Mouse (Mus musculus) retina, embryonic 14.5 days (tissue): ENCODE data around the gene Fbxo24.
"Not testable (repeated sequence)": the region's sequence is repeated elsewhere in the genome, so short reads cannot be mapped to it uniquely, and the experiment has no call there.

Source experiments
- DNase-seq: peaks from one replicate; pipeline ENCODE4 v3.0.0-alpha.2; 2015; ENCODE audit warnings: low spot score

The Fbxo24 gene

GRCm38 (mm10) chr5:137642886-137643285 is 14.1 kb upstream of the Fbxo24 start:
- DNase-seq, result no peak

- DNase-seq, result no peak
These were observed 12.3 kb upstream of the Fbxo24 start, which contains the start of gene Sap25 for GRCm38 (mm10) chr5:137641054-137641453. Sap25 (plus strand) TSS chr5:137641334.

GRCm38 (mm10) chr5:137639472-137639871 is 10.7 kb upstream of the Fbxo24 start:
- no peak for DNase-seq

GRCm38 (mm10) chr5:137633397-137634084 is 4.7 kb upstream of the Fbxo24 start:
- no peak for DNase-seq

GRCm38 (mm10) chr5:137631591-137631990 is 2.8 kb upstream of the Fbxo24 start:
- DNase-seq, result no peak

- DNase-seq, result no peak
These were observed 2.4 kb upstream of the Fbxo24 start for GRCm38 (mm10) chr5:137631171-137631570.

- DNase-seq, result no peak
These were observed 1.8 kb upstream of the Fbxo24 start for GRCm38 (mm10) chr5:137630602-137631001.

GRCm38 (mm10) chr5:137629906-137630545 is 1.2 kb upstream of the Fbxo24 start:
- no peak for DNase-seq

- DNase-seq, result peak; percentile 73
These were observed 512 bp upstream of the Fbxo24 start for GRCm38 (mm10) chr5:137629306-137629721.

- no peak for DNase-seq
These were observed 811 bp downstream of the Fbxo24 start for GRCm38 (mm10) chr5:137627991-137628390.

GRCm38 (mm10) chr5:137623937-137624530 is 4.8 kb downstream of the Fbxo24 start:
- DNase-seq, result no peak

GRCm38 (mm10) chr5:137615347-137615746 is 13.5 kb downstream of the Fbxo24 start:
- DNase-seq, result no peak

- DNase-seq, result not testable (repeated sequence)
These were observed 13.9 kb downstream of the Fbxo24 start for GRCm38 (mm10) chr5:137614921-137615320.

- DNase-seq, result no peak
These were observed 15.3 kb downstream of the Fbxo24 start, which contains the start of gene Pcolce for GRCm38 (mm10) chr5:137613550-137613949. Pcolce (minus strand) TSS chr5:137613784.

GRCm38 (mm10) chr5:137613076-137613475 is 15.7 kb downstream of the Fbxo24 start:
- DNase-seq, result no peak

GRCm38 (mm10) chr5:137611245-137611602 is 17.6 kb downstream of the Fbxo24 start:
- peak; percentile 60 for DNase-seq

- no peak for DNase-seq
These were observed 18.1 kb downstream of the Fbxo24 start for GRCm38 (mm10) chr5:137610548-137611244.

GRCm38 (mm10) chr5:137610056-137610455 is 18.7 kb downstream of the Fbxo24 start:
- DNase-seq, result no peak

- DNase-seq, result no peak
These were observed 19.5 kb downstream of the Fbxo24 start for GRCm38 (mm10) chr5:137609292-137609691.

GRCm38 (mm10) chr5:137608654-137609190 is 20.1 kb downstream of the Fbxo24 start:
- no peak for DNase-seq

GRCm38 (mm10) chr5:137607860-137608653 is 20.7 kb downstream of the Fbxo24 start:
- DNase-seq, result peak; percentile 33
